In the genomic region with DNA sequence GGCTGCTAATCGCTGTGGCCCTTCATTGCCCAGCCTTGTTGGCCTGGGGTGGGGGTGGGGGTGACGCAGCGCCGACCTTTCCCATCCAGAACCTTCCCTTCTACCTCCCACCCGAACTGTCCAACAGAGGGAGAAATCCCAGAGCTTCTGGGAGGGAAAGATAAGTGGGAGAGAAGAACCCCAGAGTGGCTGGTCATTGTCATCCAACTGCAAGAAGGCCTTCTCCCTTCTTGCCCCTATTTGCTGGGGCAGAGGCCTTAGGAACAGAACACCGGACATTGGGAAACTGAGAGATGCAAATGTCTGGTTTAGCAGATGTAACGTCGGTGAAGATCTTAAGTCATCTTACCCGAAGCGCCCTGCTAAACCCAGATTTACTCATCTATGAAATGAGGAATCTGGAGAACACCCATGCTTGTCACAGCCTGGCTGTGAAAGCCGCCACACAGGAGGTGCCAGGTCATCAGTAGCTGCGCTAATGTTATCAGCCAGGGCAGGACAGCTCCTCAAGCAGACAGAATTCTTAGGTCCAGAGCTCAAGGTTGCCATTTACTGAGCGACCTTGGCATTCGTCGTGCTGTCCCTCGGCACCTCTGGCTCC, we compare ENCODE assay signal across 8 mouse cellular contexts. TPM values are rescaled to one million over a fixed set of nuclear protein-coding genes. Genes with fewer than 3 reads are reported as not detected.
A peak's percentile ranks its signal among the peaks of the same experiment; 100 is the strongest.
DNase-seq lines count a peak whose midpoint lies in the region; ATAC-seq lines count a peak whose summit lies in the region.

No protein-coding gene starts in this region.

- peak overlapping the region; percentile 97 for H3K4me2 ChIP-seq in kidney, embryonic 14.5 days (replicated peaks; ENCODE audit: low read depth, low read length)
- peak overlapping the region; percentile 99 for H3K4me2 ChIP-seq in intestine, embryonic 14.5 days (ENCODE audit: low read length)

- peaks cover 12% of the 10 kb centered on the region; the same call in 1 of the 2 replicates for H3K27me3 ChIP-seq in kidney, embryonic 14.5 days (ENCODE audit: control insufficient read depth, insufficient read depth, low read length)
- H3K27me3 ChIP-seq in embryonic facial prominence, embryonic 10.5 days (replicated peaks; ENCODE audit: low read depth, poor library complexity, severe bottlenecking), result peaks cover 81% of the 10 kb centered on the region
- H3K27me3 ChIP-seq in intestine, embryonic 14.5 days (replicated peaks; ENCODE audit: control insufficient read depth, insufficient read depth, low read length), result peaks cover 22% of the 10 kb centered on the region; the same call in 1 of the 2 replicates

- no peak for ATAC-seq in kidney, embryonic 14.5 days (ENCODE audit: low FRiP score, low TSS enrichment)
- ATAC-seq in intestine, embryonic 14.5 days (replicated peaks; ENCODE audit: low FRiP score, low TSS enrichment, low read depth), result no peak
- no peak for ATAC-seq in granulocyte monocyte progenitor cell, adult 5-6 weeks (replicated peaks; ENCODE audit: poor library complexity, severe bottlenecking)

- DNase-seq in kidney, adult 9 months, result no peak
- DNase-seq in embryonic facial prominence, embryonic 10.5 days (ENCODE audit: low spot score), result no peak
- DNase-seq in intestine, embryonic 14.5 days (ENCODE audit: low spot score), result no peak
- DNase-seq in naive thymus-derived CD4-positive, alpha-beta T cell, adult 2 months (ENCODE audit: low read depth), result peak; percentile 25
- DNase-seq in spleen, postnatal 4 days (ENCODE audit: low spot score in 2 of 2), result no peak
- DNase-seq in adipocyte (ENCODE audit: low spot score), result no peak

- peak overlapping the region; percentile 69 for H3K4me3 ChIP-seq in kidney, embryonic 14.5 days (ENCODE audit: low read length)
- peak overlapping the region; percentile 86 for H3K4me3 ChIP-seq in embryonic facial prominence, embryonic 10.5 days
- peak overlapping the region; percentile 63; the same call in 1 of the 2 replicates for H3K4me3 ChIP-seq in intestine, embryonic 14.5 days (ENCODE audit: low read depth, low read length)

- peaks cover 18% of the 10 kb centered on the region for H3K4me1 ChIP-seq in kidney, embryonic 14.5 days (ENCODE audit: control insufficient read depth, insufficient read depth, low read length)
- peaks cover 71% of the 10 kb centered on the region for H3K4me1 ChIP-seq in embryonic facial prominence, embryonic 10.5 days
- H3K4me1 ChIP-seq in intestine, embryonic 14.5 days (replicated peaks; ENCODE audit: control insufficient read depth, insufficient read depth, low read length), result peaks cover 21% of the 10 kb centered on the region

- no peaks in the 10 kb centered on the region for H3K36me3 ChIP-seq in kidney, embryonic 14.5 days (ENCODE audit: control insufficient read depth, insufficient read depth, low read length)
- no peaks in the 10 kb centered on the region for H3K36me3 ChIP-seq in embryonic facial prominence, embryonic 10.5 days (replicated peaks)
- H3K36me3 ChIP-seq in intestine, embryonic 14.5 days (ENCODE audit: control insufficient read depth, insufficient read depth, low read length), result no peaks in the 10 kb centered on the region

- peak overlapping the region; percentile 66; the same call in 1 of the 2 replicates for H3K9ac ChIP-seq in kidney, embryonic 14.5 days (ENCODE audit: low read depth, low read length)
- H3K9ac ChIP-seq in intestine, embryonic 14.5 days (ENCODE audit: low read length), result no peak overlapping the region

- H3K9me3 ChIP-seq in kidney, embryonic 14.5 days (ENCODE audit: control insufficient read depth, low read length), result no peaks in the 10 kb centered on the region
- no peaks in the 10 kb centered on the region for H3K9me3 ChIP-seq in embryonic facial prominence, embryonic 10.5 days
- no peaks in the 10 kb centered on the region for H3K9me3 ChIP-seq in intestine, embryonic 14.5 days (ENCODE audit: control insufficient read depth, low read length)

- 28% methylated on average over 16 of the region's 16 CpGs for WGBS in kidney, embryonic 14.5 days
- 18% methylated on average over 16 of the region's 16 CpGs for WGBS in embryonic facial prominence, embryonic 10.5 days
- 42% methylated on average over 16 of the region's 16 CpGs for WGBS in intestine, embryonic 14.5 days

- H3K27ac ChIP-seq in kidney, embryonic 14.5 days (ENCODE audit: low read depth, low read length), result no peak overlapping the region
- H3K27ac ChIP-seq in embryonic facial prominence, embryonic 10.5 days (replicated peaks), result peak overlapping the region; percentile 88
- H3K27ac ChIP-seq in intestine, embryonic 14.5 days (ENCODE audit: low read depth), result no peak overlapping the region

RNA-seq across cellular contexts. Expression of gene Atoh8, which starts 0.5 kb away (rescaled TPM):
- 13.3 and 14.2 TPM in 2 replicates for polyA plus RNA-seq in kidney, embryonic 14.5 days (2014; fragmentation: Nextera tagmentation; extraction: Ambion mirVana)
- 17.7 and 21.4 TPM in 2 replicates for polyA plus RNA-seq in embryonic facial prominence, embryonic 10.5 days (2016; fragmentation: Nextera tagmentation; extraction: Ambion mirVana)
- 7.3 and 8.7 TPM in 2 replicates for polyA plus RNA-seq in intestine, embryonic 14.5 days (2014; fragmentation: Nextera tagmentation; extraction: Ambion mirVana)
- total RNA-seq in granulocyte monocyte progenitor cell, adult 5-6 weeks (2014; fragmentation: Nextera tagmentation), result 1.5 TPM in 1 of 2 replicates, not detected in the other
- total RNA-seq in granulocyte monocyte progenitor cell, adult 5-6 weeks (2017), result not detected in 2 replicates
